Mouse (Mus musculus) monocyte, adult 2 months (primary cell): ENCODE data around the gene Olfr694.
"Not testable (repeated sequence)": the region's sequence is repeated elsewhere in the genome, so short reads cannot be mapped to it uniquely, and the experiment has no call there.

Experiments used
- DNase-seq, 2 experiments: peaks; one replicate each; pipeline ENCODE4 v3.0.0; 2022; ENCODE audit warnings: low spot score in 2 of 2, low read depth in 1 of 2

The Olfr694 gene

DNA sequence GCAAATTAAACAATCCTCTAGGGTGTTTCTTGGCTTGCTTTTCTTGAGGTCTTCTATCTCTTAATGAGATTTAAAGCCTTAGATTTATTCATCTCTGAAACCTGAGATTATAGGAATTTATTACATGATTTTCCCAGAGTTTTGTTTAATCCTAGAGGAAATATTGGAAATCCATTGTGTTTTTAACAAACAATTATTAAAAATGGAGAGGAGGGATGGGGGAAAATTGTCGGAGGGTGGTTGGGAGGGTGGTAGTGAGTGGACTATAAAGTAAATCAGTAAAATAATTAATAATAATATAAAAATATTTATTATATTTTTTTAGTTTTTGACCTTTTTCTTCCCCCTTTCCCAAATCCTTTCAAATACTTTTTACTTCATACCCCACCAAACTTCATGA, at the start of gene Olfr694:
TSS of gene Olfr694 (minus strand) at position 101 of the 400 bp plus-strand sequence.
- no peak for DNase-seq

DNA sequence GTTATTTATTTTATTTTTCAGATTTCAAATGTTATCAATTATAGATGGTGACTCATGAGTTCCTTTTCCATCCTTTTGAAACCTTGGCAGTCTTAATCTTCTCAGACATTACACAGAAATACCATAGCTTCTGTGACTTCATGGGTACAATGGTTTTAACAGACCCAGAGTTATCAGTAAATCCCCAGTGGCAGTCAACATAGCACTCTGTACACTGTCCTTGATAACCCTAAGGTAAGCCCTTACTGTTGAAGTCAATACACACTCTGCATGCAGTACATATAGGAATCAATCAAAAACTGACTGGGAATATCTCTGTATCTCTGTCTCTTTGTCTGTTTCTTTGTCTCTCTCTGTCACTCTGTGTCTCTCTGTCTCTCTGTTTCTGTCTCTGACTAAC, 45.4 kb upstream of the Olfr694 start:
- DNase-seq = no peak

DNA sequence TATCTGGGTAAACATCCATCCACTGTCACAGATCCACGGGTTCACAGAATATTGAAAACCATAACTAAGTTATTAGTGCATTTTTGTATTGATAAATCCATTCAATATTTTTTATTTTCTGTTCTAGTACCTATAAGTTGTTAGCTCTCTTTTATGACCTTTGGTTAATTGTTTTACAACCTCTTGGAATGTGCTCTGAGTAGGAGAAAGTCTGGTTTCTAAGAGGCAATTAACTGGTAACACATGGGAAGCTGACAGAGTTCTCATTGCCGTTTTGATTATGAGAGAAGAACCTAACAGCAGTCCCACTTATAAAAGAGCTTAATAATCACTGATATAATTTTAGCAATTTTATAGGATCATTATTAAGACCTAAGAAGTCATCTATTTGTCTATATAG, 42.1 kb upstream of the Olfr694 start:
- no peak for DNase-seq

DNA sequence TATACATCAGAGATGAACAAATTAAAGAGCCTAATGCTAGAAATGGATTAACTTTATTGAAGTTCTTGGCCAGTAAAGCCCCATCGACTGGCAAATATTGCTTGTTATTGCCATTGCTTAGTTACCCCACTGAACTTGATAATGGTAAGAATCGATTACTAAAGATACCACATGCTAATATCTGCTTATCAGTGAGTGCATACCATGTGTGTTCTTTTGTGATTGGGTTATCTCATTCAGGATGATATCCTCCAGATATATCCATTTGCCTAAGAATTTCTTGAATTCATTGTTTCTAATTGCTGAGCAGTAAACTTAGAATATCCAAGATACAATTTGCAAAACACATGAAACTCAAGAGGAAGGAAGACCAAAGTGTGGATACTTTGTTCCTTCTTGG, 34.0 kb upstream of the Olfr694 start:
- not testable (repeated sequence) for DNase-seq

DNA sequence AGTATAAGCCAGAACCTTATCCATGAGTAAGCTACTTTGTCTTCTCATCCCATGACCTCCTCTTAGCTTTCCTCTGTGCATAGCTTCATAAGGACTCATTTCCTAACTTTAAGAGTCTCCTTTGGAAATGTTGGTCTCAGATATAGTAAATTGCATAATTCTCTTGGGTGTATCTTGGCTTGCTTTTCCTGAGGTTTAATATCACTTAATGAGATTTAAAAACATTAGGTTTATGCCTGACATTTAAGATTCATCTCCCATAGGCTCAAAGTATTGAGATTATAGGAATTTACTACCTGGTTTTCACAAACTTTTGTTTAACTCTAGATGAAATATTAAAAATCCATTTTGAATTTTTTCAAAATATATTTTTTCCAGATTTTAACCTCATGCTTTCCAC, 24.7 kb upstream of the Olfr694 start, which contains the start of gene Olfr695:
TSS of gene Olfr695 (minus strand) at position 101 of the 400 bp plus-strand sequence.
- DNase-seq = no peak

DNA sequence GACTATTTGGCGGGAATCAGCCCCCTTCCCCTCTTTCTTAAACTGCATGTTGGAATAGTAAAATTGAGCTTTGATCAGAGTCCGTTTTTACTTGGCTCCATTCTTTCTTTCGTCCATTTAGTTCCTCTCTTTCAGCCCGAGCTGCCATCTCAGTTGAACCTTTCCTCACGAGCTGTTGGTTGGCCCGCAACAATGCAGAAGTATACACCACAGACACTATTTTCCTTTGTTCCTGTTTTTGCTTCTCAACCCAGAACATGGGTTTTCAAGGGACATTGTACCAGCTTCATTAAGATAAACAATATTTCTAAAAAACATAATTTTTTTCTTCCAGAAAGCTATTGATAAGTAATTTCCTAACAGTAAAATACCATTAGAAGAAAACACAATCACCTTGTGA, 19.8 kb upstream of the Olfr694 start:
- DNase-seq = no peak

DNA sequence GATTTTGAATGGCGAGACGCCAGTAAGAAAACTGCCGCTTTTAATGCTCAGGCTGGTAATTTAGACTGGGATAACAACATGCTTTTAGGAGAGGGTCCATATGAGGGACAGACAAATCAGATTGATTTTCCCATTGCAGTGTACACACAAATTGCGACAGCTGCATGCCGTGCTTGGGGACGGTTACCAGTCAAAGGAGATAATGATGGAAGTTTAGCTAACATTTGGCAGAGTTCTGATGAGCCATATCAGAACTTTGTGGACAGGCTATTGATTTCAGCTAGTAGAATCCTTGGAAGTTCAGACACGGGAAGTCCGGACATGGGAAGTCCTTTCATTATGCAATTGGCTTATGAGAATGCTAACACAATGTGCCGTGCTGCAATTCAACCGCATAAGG, 16.1 kb upstream of the Olfr694 start:
- not testable (repeated sequence) for DNase-seq

DNA sequence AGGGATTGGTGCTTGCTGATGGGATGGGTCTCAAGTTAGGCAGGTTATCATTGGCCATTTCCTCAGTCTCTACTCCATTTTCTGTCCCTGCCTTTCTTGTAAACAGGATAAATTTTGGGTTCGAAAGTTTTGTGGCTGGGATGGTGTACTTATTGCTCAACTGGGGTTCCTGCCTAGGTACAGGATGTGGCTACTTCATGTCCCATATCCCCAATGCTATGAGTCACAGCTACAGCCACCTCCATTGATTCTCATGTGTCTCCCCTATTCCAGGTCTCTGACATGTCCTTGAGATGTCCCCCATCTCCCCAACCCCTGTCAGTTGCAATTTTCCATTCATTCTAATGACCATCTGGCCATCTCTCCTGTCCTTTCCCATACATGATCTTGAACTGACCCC, 5.3 kb upstream of the Olfr694 start:
- DNase-seq = no peak

DNA sequence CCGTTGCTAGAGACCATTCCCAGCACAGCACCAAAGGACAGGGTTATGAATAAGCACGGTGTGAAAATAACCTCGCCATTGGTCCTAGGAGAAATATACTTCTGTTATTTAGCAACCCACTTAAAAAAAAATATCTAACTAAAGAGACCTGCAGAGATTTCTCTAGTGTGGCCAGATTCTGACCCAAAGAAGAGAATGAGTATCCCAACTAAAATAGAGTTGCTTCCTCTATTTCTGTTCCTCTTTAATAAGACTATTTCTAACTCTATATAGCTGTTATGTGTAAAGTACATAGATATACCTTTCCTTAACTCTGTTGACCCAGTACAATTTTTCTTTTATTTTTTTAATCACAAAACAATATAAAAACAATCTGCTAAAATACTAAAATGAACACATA, 1.4 kb upstream of the Olfr694 start:
- DNase-seq = no peak

DNA sequence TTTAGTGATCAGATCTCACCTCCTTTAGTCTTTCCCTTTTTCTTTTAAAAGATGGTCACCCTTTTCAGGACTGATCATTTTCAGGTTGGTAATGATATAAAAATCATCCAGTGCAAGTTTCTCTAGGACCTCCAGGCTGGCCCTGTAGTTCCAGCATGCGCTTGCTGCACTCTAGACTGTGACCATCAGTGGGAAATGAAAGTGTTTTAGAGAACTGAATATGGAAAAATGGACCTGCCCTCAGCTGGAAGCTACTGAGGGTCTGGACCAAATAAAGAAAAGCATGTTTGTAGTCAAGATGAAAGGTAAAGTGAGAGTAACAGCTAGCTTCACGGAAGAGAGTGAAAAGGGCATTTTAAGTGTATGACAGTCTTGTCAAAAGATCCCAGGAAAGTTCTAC, 6.2 kb downstream of the Olfr694 start:
- DNase-seq = no peak

DNA sequence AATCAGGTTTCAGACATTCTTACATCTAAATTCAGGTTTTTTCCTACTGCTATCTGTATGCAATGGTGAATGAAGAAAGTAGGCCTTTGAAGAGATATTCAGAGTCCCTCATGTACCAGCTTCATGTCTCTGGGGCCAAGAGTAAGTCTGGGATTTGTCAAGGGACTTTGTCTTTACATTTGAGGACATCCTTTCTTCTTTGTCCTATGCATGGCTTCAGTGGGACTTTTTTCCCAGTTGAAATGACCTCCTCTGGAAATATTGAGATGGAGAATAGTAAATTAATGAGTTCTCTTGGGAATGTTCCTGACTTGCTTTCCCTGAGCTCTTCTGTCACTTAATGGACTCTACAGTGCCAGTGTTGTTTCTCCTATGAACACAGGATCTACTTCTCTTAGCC, 11.1 kb downstream of the Olfr694 start, which contains the start of gene Olfr693:
TSS of gene Olfr693 (minus strand) at position 101 of the 400 bp plus-strand sequence.
- no peak for DNase-seq

DNA sequence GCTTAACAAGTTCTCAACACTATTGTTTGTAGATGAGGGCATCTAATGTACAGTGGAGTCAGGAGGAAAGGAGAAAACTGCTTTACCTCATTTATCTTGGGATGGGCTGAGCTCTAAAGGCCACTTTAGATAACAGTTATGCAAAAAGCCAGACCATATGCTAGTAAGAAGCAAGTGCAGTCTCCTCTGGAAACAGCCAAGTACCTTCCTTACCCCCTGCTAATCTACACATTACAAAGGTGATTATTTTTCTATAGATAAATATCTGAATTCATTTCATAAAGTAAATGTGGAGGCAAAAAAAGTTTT, 39.3 kb downstream of the Olfr694 start:
- DNase-seq = no peak

DNA sequence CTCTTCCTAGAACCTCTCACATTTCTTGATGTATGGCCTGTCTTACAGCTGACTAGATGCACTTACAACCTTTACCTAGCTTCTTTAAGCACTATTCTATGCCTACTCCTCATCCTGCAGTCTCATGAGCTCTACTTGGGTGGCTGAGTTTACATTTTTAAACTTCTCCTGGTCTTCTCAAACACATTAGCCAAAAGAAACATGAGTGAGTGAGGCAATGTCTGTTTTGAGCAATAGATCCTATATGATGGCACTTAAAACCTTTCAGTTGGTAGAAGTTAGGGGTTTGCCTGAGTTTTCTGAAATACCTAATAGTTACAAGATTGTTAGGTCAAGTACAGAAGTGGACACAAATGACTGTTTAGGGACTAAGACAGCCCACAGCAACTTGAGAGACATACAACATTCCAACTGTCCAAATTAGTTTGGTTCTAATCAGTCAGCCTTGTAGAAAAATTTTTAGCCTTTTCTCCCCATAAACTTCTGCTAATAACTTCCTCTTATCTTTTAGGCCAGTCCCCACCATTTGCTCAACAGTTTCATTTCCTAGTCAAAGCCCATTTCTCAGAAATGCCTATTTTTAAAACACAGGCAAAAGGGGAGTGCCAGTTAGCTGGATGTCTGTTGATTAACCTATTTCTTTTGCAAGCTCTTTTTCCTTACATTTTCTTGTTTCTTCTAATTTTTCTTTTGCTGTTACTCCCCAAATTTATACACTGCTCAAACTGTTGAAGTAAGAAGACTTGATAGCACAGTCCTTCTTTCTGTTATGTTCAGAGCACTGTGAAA, 39.9 kb downstream of the Olfr694 start:
- peak in 1 of 2 experiments; percentile 9 for DNase-seq

DNA sequence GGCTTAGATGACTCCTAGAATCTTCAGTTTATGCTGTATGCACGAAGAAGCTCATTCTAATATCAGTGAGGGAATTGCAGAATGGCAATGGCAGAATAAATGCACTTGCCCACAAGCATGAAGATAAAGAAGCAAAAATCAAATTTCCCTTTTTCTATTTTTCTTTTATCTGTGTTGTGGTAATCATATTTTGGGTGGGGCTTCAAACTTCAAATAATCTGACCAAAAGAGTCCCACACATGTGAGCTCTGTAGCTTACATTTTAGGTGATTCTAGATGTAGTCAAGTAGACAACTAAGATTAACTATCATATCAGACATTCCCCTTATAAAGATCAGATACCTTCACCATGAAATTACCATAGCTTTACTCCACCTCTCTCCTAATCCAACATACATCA, 41.8 kb downstream of the Olfr694 start:
- DNase-seq = no peak

DNA sequence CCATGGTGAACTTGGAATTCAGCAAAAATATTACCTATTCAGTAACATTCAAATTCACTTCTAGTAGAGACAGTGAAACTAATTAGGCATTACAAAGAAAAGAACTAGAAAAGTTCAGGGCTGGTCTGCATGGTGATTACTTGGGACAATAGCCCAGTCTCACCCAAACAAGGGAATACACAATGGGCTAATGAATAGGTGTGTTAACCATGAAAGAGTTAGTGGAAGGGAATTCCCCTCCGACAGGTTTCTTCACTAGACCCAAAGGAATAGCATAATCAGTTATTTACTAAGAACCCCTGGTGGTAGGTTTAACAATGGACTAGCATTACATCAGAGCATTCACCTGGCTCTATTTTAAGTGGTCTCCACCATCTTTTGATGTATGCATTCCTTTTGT, 46.4 kb downstream of the Olfr694 start:
- DNase-seq = no peak

DNA sequence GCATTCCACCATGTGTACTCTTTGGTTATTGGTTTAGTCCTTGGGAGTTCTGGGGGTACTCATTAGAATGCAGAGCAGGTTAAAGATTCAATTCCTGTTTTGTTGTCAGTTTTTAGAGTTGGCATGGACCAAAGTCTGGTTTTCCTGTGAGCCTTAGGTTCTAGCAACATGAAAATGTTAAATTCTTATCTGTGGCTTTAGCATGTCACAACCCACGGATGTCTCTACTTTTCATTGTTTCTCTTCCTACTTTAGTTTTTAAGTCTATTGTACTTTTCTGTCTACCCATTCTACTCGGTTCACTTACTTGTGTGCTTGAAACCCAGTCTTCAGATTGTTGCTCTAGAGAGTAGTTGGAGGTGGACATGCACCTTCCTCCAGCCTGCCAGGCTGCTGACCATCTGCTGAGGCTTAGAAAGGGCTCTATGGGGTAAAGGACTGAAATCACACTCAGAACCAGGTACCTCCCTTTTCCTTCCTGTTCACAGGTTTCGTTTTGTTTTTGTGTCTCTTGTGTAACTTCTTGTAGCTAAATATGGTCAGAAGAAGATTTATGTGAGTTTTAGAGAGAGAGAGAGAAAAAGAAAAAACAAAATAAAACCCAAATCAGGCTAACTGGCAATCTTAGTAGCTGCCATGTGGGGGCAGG, 47.3 kb downstream of the Olfr694 start:
- DNase-seq = peak in 1 of 2 experiments; percentile 11

DNA sequence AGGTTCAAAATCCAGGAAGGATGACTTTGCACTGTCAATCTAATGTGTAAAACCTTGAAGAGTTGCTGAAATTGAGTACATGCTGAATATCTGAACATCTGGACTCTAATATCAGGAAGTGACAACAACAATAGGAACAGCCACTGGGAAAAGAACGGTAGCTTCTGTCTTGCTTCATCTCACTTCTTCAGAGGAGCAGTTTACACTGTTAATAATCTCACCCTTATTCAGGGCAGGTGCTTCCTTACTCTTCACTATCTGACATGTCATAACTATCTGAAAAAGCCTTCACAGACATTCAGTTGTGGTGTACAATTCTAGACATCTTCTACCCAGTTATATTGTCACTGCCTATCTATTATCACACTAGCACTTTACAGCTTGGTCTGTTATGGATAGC, 50.8 kb downstream of the Olfr694 start:
- no peak for DNase-seq

DNA sequence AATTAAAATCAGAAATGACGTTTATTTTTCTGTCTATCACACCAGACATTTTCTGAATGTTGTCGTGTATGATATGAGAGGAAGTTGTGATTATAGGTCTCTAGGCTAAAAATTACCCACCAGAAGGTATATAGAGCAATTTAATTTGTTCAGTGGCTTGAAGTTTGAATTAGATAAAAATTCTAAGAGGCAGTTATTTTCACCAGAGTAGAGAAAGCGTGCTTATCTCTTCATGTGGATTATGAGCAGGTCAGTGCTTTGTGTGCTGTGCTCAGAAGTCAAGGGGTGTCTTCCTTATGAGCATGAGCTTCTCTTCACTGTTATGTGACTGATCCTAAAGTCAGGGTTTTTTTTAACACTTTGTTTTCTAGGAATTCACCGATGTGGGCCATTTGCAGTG, 56.1 kb downstream of the Olfr694 start:
- no peak for DNase-seq
